Mouse (Mus musculus) ES-Bruce4 (cell line): Measurements from ENCODE around the gene Atp5e. TPM values are rescaled to one million over a fixed set of nuclear protein-coding genes. Genes with fewer than 3 reads are reported as not detected.

Source experiments
- H3K27ac ChIP-seq: 2 replicates; pipeline ENCODE4 v1.5.1; 2012; ENCODE audit warnings: low read length, inconsistent platforms; ENCODE audit not compliant: insufficient read depth
- H3K27me3 ChIP-seq: 2 replicates; pipeline ENCODE4 v1.6.1; 2012; ENCODE audit warnings: mild to moderate bottlenecking, low read length, inconsistent platforms; ENCODE audit not compliant: control insufficient read depth, poor library complexity, insufficient read depth, severe bottlenecking
- H3K36me3 ChIP-seq: 2 replicates; pipeline ENCODE4 v1.6.1; 2012; ENCODE audit warnings: inconsistent platforms, mild to moderate bottlenecking, low read length, moderate library complexity; ENCODE audit not compliant: control insufficient read depth, poor library complexity, insufficient read depth, severe bottlenecking
- H3K4me1 ChIP-seq: one replicate; pipeline ENCODE4 v1.8.1; 2011; ENCODE audit warnings: low read length; ENCODE audit not compliant: control insufficient read depth, insufficient read depth
- H3K4me3 ChIP-seq: 2 replicates; pipeline ENCODE4 v1.5.1; 2011; ENCODE audit warnings: low read depth, mild to moderate bottlenecking, low read length
- H3K9ac ChIP-seq: 2 replicates; pipeline ENCODE4 v1.6.1; 2012; ENCODE audit warnings: low read depth, mild to moderate bottlenecking, inconsistent platforms; ENCODE audit not compliant: poor library complexity, severe bottlenecking
- H3K9me3 ChIP-seq: replicated peaks from 2 replicates; pipeline ENCODE4 v1.6.1; 2012; ENCODE audit warnings: mild to moderate bottlenecking, low read length, inconsistent platforms; ENCODE audit not compliant: control insufficient read depth, poor library complexity, insufficient read depth, severe bottlenecking
- CTCF ChIP-seq: IDR thresholded peaks from one replicate; pipeline ENCODE4 v1.8.1; 2011; ENCODE audit warnings: low read depth, low read length
- EP300 ChIP-seq: IDR thresholded peaks from 2 replicates; pipeline ENCODE4 v1.6.1; 2011; ENCODE audit warnings: low read depth, low read length; ENCODE audit not compliant: insufficient read depth
- POLR2A ChIP-seq: IDR thresholded peaks from one replicate; pipeline ENCODE4 v1.8.1; 2011; ENCODE audit warnings: low read length; ENCODE audit not compliant: insufficient read depth
- polyA plus RNA-seq: library from polyadenylated mRNA; stranded (reverse); fragments of >200 nt; gene quantifications from 2 replicates; pipeline ENCODE4 v1.2.4, GENCODE M21; 2011; ENCODE audit warnings: low read depth; ENCODE audit not compliant: missing spikeins, insufficient read depth, insufficient read length

Atp5e gene
- polyA plus RNA-seq, 1 experiment, result 311 TPM

DNA sequence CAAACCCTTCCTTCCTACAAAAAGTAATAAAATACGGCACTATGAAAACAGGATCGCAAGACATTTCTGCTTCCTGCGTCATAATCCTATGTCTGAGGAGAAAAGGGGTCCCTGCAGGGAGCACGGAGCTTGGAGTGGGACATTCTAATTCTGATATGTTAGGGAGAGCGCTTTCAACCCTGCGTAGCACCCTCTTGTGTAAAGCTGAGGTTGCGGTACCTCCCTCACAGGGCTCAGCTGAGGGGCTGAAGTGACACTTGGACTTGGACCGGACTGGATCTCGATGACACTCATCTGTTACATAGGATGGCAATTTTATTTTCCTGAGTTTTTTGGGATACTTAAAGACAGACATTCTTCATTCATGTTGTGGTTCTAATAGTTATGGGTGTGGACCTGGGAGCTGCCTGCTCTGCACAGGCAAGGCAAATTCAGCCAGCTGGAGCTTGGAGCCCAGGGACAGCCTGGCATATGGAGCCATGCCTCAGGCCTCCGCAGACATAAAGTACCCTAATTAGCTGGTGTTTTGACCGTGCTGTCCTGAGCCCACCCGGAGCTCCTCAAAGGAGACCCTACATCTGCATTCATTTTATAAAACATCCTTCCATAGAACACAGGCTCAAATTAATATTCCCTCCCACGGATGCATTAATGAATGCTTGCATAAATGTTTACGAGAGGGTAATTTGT, 37.1 kb upstream of the Atp5e start:
- no peak for TF ChIP-seq POLR2A
- TF ChIP-seq CTCF, result no peak
- no peak for TF ChIP-seq EP300
- Histone ChIP-seq H3K27ac (no peak overlapping the region), H3K9me3 (no peaks in the 10 kb centered on the region), H3K27me3 (no peaks in the 10 kb centered on the region), H3K4me1 (no peaks in the 10 kb centered on the region), H3K4me3 (no peak overlapping the region), H3K9ac (no peak overlapping the region), H3K36me3 (no peaks in the 10 kb centered on the region)

DNA sequence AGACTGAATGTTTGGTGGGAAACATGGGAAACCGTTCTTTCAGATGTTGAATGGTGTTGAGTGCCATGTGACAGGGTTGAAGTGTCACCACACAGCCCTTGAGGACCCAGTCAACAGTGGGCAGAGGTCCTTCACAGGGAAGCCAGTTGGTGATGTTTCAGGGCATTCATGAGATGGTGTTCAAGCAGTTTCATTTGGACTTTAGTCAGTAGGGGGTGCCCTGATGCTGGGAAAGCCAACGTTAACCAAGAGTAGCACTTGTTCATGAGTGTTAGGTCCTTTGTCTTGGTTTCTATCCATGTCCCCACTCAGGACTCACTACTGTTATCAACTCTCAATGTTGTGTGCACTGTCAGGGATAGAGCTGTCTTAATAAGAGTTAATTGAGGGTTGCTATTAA, 29.0 kb upstream of the Atp5e start:
- H3K36me3 ChIP-seq, result no peaks in the 10 kb centered on the region
- no peaks in the 10 kb centered on the region for H3K27me3 ChIP-seq
- no peak overlapping the region for H3K4me3 ChIP-seq
- no peaks in the 10 kb centered on the region for H3K9me3 ChIP-seq
- no peaks in the 10 kb centered on the region for H3K4me1 ChIP-seq
- no peak overlapping the region for H3K9ac ChIP-seq
- TF ChIP-seq CTCF, result no peak
- H3K27ac ChIP-seq, result no peak overlapping the region

DNA sequence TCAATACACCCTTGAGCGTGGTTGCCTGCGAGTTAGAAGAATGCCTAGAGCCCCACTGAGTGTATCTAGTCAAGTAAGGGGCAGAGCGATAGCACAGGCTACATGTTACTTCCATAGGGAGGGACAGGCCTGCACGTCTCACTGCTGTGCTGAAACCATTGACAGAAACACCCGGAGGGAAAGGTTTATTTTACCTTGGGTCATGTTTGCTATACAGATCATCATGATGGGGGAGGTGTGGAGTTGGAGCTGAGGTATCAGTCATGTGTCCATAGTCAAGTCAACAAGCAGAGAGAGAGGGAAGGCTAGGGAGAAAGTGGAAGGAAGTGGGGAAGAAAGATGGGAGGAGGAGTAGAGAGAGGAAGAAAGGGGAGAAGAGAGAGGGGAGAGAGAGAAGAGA, 23.1 kb upstream of the Atp5e start:
- no peaks in the 10 kb centered on the region for H3K27me3 ChIP-seq
- no peaks in the 10 kb centered on the region for H3K9me3 ChIP-seq
- no peak overlapping the region for H3K4me3 ChIP-seq
- H3K9ac ChIP-seq, result no peak overlapping the region
- H3K36me3 ChIP-seq, result no peaks in the 10 kb centered on the region
- H3K4me1 ChIP-seq, result peaks cover 3% of the 10 kb centered on the region
- no peak overlapping the region for H3K27ac ChIP-seq
- TF ChIP-seq POLR2A (no peak), CTCF (no peak), EP300 (no peak)

DNA sequence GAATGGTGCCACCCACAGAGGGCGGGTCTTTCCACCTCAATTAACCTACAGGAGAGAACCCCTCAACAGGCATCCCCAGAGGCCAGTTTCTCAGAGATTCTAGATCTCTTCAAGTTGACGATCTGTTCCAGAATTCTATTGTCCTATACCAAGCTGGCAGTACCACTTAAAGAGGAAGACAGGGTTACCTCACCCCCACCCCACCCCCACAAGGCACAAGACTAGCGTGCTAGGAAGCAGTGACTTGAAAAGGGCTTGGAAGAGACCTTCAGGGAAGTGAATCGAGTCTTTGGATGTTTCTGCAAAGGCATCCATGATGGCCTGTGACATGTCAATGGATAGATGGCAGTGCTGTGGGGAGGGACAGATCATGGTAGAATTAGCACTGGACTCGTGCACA, 14.8 kb upstream of the Atp5e start:
- TF ChIP-seq POLR2A (no peak), EP300 (no peak), CTCF (no peak)
- H3K4me1 ChIP-seq, result peaks cover 3% of the 10 kb centered on the region
- H3K27me3 ChIP-seq, result no peaks in the 10 kb centered on the region
- H3K27ac ChIP-seq, result no peak overlapping the region
- no peaks in the 10 kb centered on the region for H3K36me3 ChIP-seq
- no peak overlapping the region for H3K4me3 ChIP-seq
- no peak overlapping the region for H3K9ac ChIP-seq
- H3K9me3 ChIP-seq, result no peaks in the 10 kb centered on the region

DNA sequence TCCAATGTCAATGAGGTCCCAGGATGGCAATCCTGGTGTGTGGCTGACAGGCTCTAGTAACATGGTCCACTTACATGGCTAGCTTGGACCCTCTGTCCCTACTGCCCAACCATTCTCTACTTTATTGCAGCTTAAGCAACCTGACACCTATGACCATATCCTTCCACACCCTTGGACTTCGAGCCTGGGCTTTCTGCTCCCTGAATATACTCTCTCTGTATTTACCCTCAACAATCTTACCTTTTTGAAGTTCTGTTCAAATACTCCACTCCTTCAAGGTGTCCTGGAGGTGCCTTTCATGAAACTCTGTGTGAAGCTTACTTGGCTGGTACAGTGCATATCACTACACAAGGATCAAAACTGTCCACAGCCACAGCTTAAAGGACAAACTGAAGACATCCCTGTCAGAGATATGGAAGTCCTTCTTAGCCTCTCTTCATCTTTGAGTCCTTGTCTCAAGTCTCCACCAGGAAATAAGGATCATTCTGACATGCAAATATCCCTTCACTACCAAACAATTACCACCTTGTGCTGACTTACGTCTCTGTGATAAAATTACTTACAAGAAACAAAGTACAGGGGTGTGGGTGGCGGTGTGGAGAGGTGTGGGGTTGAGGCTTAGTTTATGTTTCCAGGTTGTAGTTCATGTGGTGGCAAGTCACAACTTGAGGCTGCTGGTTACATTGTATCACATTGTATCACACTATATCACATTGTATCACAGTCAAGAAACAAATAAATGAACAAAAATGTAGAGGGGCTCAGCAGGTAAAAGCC, 13.8 kb upstream of the Atp5e start:
- Histone ChIP-seq H3K9me3 (no peaks in the 10 kb centered on the region), H3K27me3 (no peaks in the 10 kb centered on the region), H3K4me3 (no peak overlapping the region), H3K4me1 (no peaks in the 10 kb centered on the region), H3K9ac (no peak overlapping the region), H3K36me3 (no peaks in the 10 kb centered on the region), H3K27ac (no peak overlapping the region)
- TF ChIP-seq EP300 (no peak), POLR2A (no peak), CTCF (no peak)

DNA sequence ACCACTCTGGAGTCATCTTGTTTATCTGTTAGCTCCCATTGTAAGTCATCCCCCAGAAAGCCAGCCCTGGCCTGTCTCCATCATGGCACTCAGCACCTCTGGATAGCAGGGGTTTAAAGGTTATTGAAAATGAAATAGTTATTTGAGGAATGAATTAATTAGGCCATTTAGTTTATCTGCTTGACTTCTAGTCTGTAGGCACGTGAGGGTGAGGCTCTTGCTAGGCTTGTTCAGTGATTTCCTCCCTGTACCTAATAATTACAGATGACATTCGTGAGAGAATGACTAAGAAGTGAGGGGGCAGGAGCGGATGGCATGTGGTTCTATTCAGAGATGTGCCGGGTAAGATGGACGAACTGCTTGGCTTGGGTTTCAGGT, 9.6 kb upstream of the Atp5e start:
- H3K9me3 ChIP-seq, result no peaks in the 10 kb centered on the region
- H3K9ac ChIP-seq, result peak overlapping the region; percentile 81
- TF ChIP-seq CTCF (no peak), POLR2A (no peak), EP300 (no peak)
- no peaks in the 10 kb centered on the region for H3K27me3 ChIP-seq
- H3K36me3 ChIP-seq, result peaks cover 11% of the 10 kb centered on the region
- H3K27ac ChIP-seq, result peak overlapping the region; percentile 80
- H3K4me1 ChIP-seq, result no peaks in the 10 kb centered on the region
- peak overlapping the region; percentile 79 for H3K4me3 ChIP-seq
